Mouse (Mus musculus): ENCODE measurements around the gene Prc1. TPM values are rescaled to one million over a fixed set of nuclear protein-coding genes. Genes with fewer than 3 reads are reported as not detected.

Gene Prc1
- total and polyA plus RNA-seq, 3 experiments: 0.47 to 1.5 (median 1.1) TPM

DNA sequence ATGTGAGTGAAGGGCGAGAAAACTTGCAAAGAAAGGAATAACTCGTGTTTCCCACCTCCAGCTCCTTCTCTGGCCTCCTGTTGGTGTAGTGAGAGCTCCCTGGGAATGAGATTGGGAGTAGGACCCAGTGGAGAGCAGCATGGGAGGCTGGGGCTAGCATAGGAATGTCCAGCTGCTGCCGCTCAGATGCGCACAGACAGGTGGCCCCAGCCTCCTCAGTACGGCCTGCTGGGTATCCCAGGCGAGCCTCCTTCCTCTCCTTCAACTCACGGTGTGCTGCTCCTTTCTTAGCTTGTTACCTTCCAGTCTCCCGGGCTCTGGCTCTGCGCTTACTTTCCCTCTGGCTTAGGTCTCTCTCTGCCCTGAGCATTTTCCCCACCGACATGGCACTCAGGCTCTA, 14.2 kb upstream of the Prc1 start:
- Histone ChIP-seq H3K36me3 (ENCODE audit: control insufficient read depth, insufficient read depth, low read length) (no peaks in the 10 kb centered on the region), H3K9ac (ENCODE audit: low read depth, low read length) (no peak overlapping the region), H3K27ac (no peak overlapping the region), H3K27me3 (ENCODE audit: control insufficient read depth, insufficient read depth, low read length) (no peaks in the 10 kb centered on the region), H3K79me2 (replicated peaks; ENCODE audit: control insufficient read depth, insufficient read depth, low read length) (no peaks in the 10 kb centered on the region), H3K4me3 (no peak overlapping the region), H3K4me1 (ENCODE audit: control insufficient read depth, insufficient read depth, low read length) (no peaks in the 10 kb centered on the region)
- DNase-seq: no peak
- 87% methylated on average over 10 of the region's 10 CpGs for WGBS
- intact Hi-C loops (cut with DNase I): no loop called here
- TF ChIP-seq EP300 (IDR thresholded peaks at IDR 0.05; ENCODE audit: insufficient read depth, low read depth, low read length) (no peak), CTCF (IDR thresholded peaks at IDR 0.05) (no peak), POLR2A (IDR thresholded peaks at IDR 0.05; ENCODE audit: insufficient read depth, low read depth, low read length) (no peak)

GRCm38 (mm10) chr7:80280998-80281397, 13.3 kb upstream of the Prc1 start:
- no peak for TF ChIP-seq EP300 (IDR thresholded peaks at IDR 0.05; ENCODE audit: insufficient read depth, low read depth, low read length)
- peak; percentile 32 for TF ChIP-seq CTCF (IDR thresholded peaks at IDR 0.05)
- Histone ChIP-seq H3K4me1 (ENCODE audit: control insufficient read depth, insufficient read depth, low read length) (no peaks in the 10 kb centered on the region), H3K27me3 (ENCODE audit: control insufficient read depth, insufficient read depth, low read length) (no peaks in the 10 kb centered on the region), H3K4me3 (no peak overlapping the region), H3K36me3 (ENCODE audit: control insufficient read depth, insufficient read depth, low read length) (no peaks in the 10 kb centered on the region), H3K79me2 (replicated peaks; ENCODE audit: control insufficient read depth, insufficient read depth, low read length) (no peaks in the 10 kb centered on the region), H3K9ac (ENCODE audit: low read depth, low read length) (no peak overlapping the region), H3K27ac (no peak overlapping the region)
- intact Hi-C loops (cut with DNase I): no loop called here
- 85% methylated on average over 2 of the region's 2 CpGs for WGBS
- no peak for DNase-seq

GRCm38 (mm10) chr7:80281646-80282045, 12.6 kb upstream of the Prc1 start:
- intact Hi-C loops (cut with DNase I): no loop called here
- H3K4me3 ChIP-seq: no peak overlapping the region
- TF ChIP-seq EP300 (IDR thresholded peaks at IDR 0.05; ENCODE audit: insufficient read depth, low read depth, low read length) (no peak), CTCF (IDR thresholded peaks at IDR 0.05) (no peak), POLR2A (IDR thresholded peaks at IDR 0.05; ENCODE audit: insufficient read depth, low read depth, low read length) (no peak)
- no peak overlapping the region for H3K27ac ChIP-seq
- H3K27me3 ChIP-seq (ENCODE audit: control insufficient read depth, insufficient read depth, low read length): no peaks in the 10 kb centered on the region
- no peaks in the 10 kb centered on the region for H3K36me3 ChIP-seq (ENCODE audit: control insufficient read depth, insufficient read depth, low read length)
- no peaks in the 10 kb centered on the region for H3K4me1 ChIP-seq (ENCODE audit: control insufficient read depth, insufficient read depth, low read length)
- H3K79me2 ChIP-seq (replicated peaks; ENCODE audit: control insufficient read depth, insufficient read depth, low read length): no peaks in the 10 kb centered on the region
- no peak for DNase-seq
- WGBS: 92% methylated on average over 3 of the region's 3 CpGs
- no peak overlapping the region for H3K9ac ChIP-seq (ENCODE audit: low read depth, low read length)

GRCm38 (mm10) chr7:80283226-80283918, 10.9 kb upstream of the Prc1 start:
- H3K36me3 ChIP-seq (ENCODE audit: control insufficient read depth, insufficient read depth, low read length): no peaks in the 10 kb centered on the region
- 37% methylated on average over 3 of the region's 3 CpGs for WGBS
- no peak for DNase-seq
- H3K27me3 ChIP-seq (ENCODE audit: control insufficient read depth, insufficient read depth, low read length): no peaks in the 10 kb centered on the region
- no peak overlapping the region for H3K27ac ChIP-seq
- no peak overlapping the region for H3K9ac ChIP-seq (ENCODE audit: low read depth, low read length)
- intact Hi-C loops (cut with DNase I): no loop called here
- TF ChIP-seq EP300 (IDR thresholded peaks at IDR 0.05; ENCODE audit: insufficient read depth, low read depth, low read length) (no peak), POLR2A (IDR thresholded peaks at IDR 0.05; ENCODE audit: insufficient read depth, low read depth, low read length) (no peak), CTCF (IDR thresholded peaks at IDR 0.05) (no peak)
- H3K79me2 ChIP-seq (replicated peaks; ENCODE audit: control insufficient read depth, insufficient read depth, low read length): no peaks in the 10 kb centered on the region
- no peaks in the 10 kb centered on the region for H3K4me1 ChIP-seq (ENCODE audit: control insufficient read depth, insufficient read depth, low read length)
- H3K4me3 ChIP-seq: no peak overlapping the region

- no peaks in the 10 kb centered on the region for H3K4me1 ChIP-seq (ENCODE audit: control insufficient read depth, insufficient read depth, low read length)
- H3K27me3 ChIP-seq (ENCODE audit: control insufficient read depth, insufficient read depth, low read length): no peaks in the 10 kb centered on the region
- H3K27ac ChIP-seq: no peak overlapping the region
- H3K36me3 ChIP-seq (ENCODE audit: control insufficient read depth, insufficient read depth, low read length): no peaks in the 10 kb centered on the region
- no peaks in the 10 kb centered on the region for H3K79me2 ChIP-seq (replicated peaks; ENCODE audit: control insufficient read depth, insufficient read depth, low read length)
- no peak overlapping the region for H3K4me3 ChIP-seq
- intact Hi-C loops (cut with DNase I): no loop called here
- TF ChIP-seq EP300 (IDR thresholded peaks at IDR 0.05; ENCODE audit: insufficient read depth, low read depth, low read length): no peak
- no peak for TF ChIP-seq POLR2A (IDR thresholded peaks at IDR 0.05; ENCODE audit: insufficient read depth, low read depth, low read length)
- TF ChIP-seq CTCF (IDR thresholded peaks at IDR 0.05): no peak
- no peak for DNase-seq
- no peak overlapping the region for H3K9ac ChIP-seq (ENCODE audit: low read depth, low read length)
- 70% methylated on average over 5 of the region's 5 CpGs for WGBS
Observed at GRCm38 (mm10) chr7:80284391-80284790, 9.9 kb upstream of the Prc1 start.

DNA sequence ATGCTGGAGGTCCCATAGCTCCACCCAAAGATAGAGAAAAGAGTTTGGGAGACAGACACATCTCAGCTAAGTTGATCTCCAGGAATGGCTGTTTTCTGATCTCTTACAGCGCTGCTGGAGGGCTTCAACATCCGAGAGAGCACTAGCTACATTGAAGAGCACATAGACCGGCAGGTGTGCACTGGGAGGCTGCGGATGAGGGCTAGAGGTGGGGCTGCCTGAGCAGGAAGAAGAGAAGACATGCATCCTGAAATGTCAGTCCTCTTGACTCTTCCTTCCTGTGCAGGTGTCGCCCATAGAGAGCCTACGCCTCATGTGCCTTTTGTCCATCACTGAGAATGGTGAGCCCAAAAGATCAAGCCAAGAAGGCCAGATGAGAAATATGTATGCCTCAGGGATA, 8.5 kb upstream of the Prc1 start:
- Histone ChIP-seq H3K27me3 (ENCODE audit: control insufficient read depth, insufficient read depth, low read length) (no peaks in the 10 kb centered on the region), H3K27ac (no peak overlapping the region), H3K36me3 (ENCODE audit: control insufficient read depth, insufficient read depth, low read length) (no peaks in the 10 kb centered on the region), H3K9ac (ENCODE audit: low read depth, low read length) (no peak overlapping the region), H3K79me2 (replicated peaks; ENCODE audit: control insufficient read depth, insufficient read depth, low read length) (no peaks in the 10 kb centered on the region), H3K4me1 (ENCODE audit: control insufficient read depth, insufficient read depth, low read length) (no peaks in the 10 kb centered on the region), H3K4me3 (no peak overlapping the region)
- no peak for DNase-seq
- intact Hi-C loops (cut with DNase I): no loop called here
- TF ChIP-seq POLR2A (IDR thresholded peaks at IDR 0.05; ENCODE audit: insufficient read depth, low read depth, low read length) (no peak), EP300 (IDR thresholded peaks at IDR 0.05; ENCODE audit: insufficient read depth, low read depth, low read length) (no peak), CTCF (IDR thresholded peaks at IDR 0.05) (no peak)
- WGBS: 88% methylated on average over 6 of the region's 6 CpGs
